Mouse (Mus musculus) ES-E14 (cell line): Measurements from ENCODE around the gene Dock7. TPM values are rescaled to one million over a fixed set of nuclear protein-coding genes. Genes with fewer than 3 reads are reported as not detected.

ENCODE experiments used
- DNase-seq: peaks from one replicate; pipeline ENCODE4 v3.0.0-alpha.2; 2013; ENCODE audit warnings: low read depth, low spot score
- H3K27ac ChIP-seq: 2 replicates; pipeline ENCODE4 v1.5.1; 2012; ENCODE audit warnings: low read depth, mild to moderate bottlenecking, low read length, moderate library complexity, mixed read lengths; ENCODE audit not compliant: poor library complexity, insufficient read depth, severe bottlenecking
- H3K36me3 ChIP-seq: 2 replicates; pipeline ENCODE4 v1.6.1; 2012; ENCODE audit warnings: mild to moderate bottlenecking, low read length, moderate library complexity, mixed read lengths; ENCODE audit not compliant: control insufficient read depth, poor library complexity, insufficient read depth, severe bottlenecking
- H3K4me1 ChIP-seq, 2 experiments: fragments of 150-350 bp in 1 of 2; sonication (generic) in 1 of 2; 2 replicates each; pipeline ENCODE4 v1.6.1; 2012; ENCODE audit warnings: low read length in 2 of 2, mild to moderate bottlenecking in 1 of 2, mixed read lengths in 1 of 2; ENCODE audit not compliant: control insufficient read depth in 2 of 2, insufficient read depth in 2 of 2, poor library complexity in 1 of 2
- H3K4me3 ChIP-seq, 2 experiments: fragments of 150-350 bp in 1 of 2; sonication (generic) in 1 of 2; 2 replicates each; pipeline ENCODE4 v1.5.1; 2012; ENCODE audit warnings: low read length in 2 of 2, low read depth in 1 of 2, mild to moderate bottlenecking in 1 of 2, mixed read lengths in 1 of 2; ENCODE audit not compliant: insufficient read depth in 1 of 2, poor library complexity in 1 of 2, severe bottlenecking in 1 of 2
- H3K9ac ChIP-seq: 2 replicates; pipeline ENCODE4 v1.6.1; 2012; ENCODE audit warnings: low read depth, mild to moderate bottlenecking, low read length, mixed read lengths; ENCODE audit not compliant: poor library complexity, insufficient read depth, severe bottlenecking
- H3K9me3 ChIP-seq: fragments of 150-350 bp; sonication (generic); 2 replicates; pipeline ENCODE4 v1.6.1; 2012; ENCODE audit warnings: low read depth, mild to moderate bottlenecking, low read length; ENCODE audit not compliant: control insufficient read depth, insufficient read depth
- CHD2 ChIP-seq: IDR thresholded peaks from 2 replicates; pipeline ENCODE4 v1.6.1; 2014; ENCODE audit warnings: mild to moderate bottlenecking, low read depth, low read length, inconsistent platforms
- HCFC1 ChIP-seq: IDR thresholded peaks from 2 replicates; pipeline ENCODE4 v1.6.1; 2012; ENCODE audit warnings: low read length, inconsistent platforms, borderline replicate concordance; ENCODE audit not compliant: insufficient read depth
- MAFK ChIP-seq: IDR thresholded peaks from 2 replicates; pipeline ENCODE4 v1.6.1; 2014; ENCODE audit warnings: mild to moderate bottlenecking, low read depth, low read length, inconsistent platforms; ENCODE audit not compliant: insufficient read depth
- ZC3H11A ChIP-seq: IDR thresholded peaks from 2 replicates; pipeline ENCODE4 v1.6.1; 2012; ENCODE audit warnings: low read depth, mild to moderate bottlenecking, inconsistent platforms, low read length, borderline replicate concordance
- ZNF384 ChIP-seq: IDR thresholded peaks from 2 replicates; pipeline ENCODE4 v1.6.1; 2012; ENCODE audit warnings: low read depth, low read length, inconsistent platforms
- in situ Hi-C, 2 experiments: fragments of 600-800 bp; cut with MboI; formaldehyde crosslinking; loops; one replicate each; pipeline ENCODE4 v1.15.1; 2025; ENCODE audit warnings: low sequenced_read_pairs in 2 of 2, inconsistent platforms in 1 of 2; ENCODE audit not compliant: unreplicated experiment in 2 of 2
- total RNA-seq: library from RNA; depleted of rRNA; stranded (reverse); fragments of 300-350 nt; gene quantifications from 2 replicates; pipeline ENCODE4 v1.2.3, GENCODE M21; 2012

The Dock7 gene
- total RNA-seq, 1 experiment: 22.8 TPM

GRCm38 (mm10) chr4:99028377-99028776, 92.3 kb downstream of the Dock7 start:
- no peak overlapping the region for H3K27ac ChIP-seq
- no peaks in the 10 kb centered on the region for H3K4me1 ChIP-seq
- H3K9ac ChIP-seq: no peak overlapping the region
- H3K9me3 ChIP-seq: no peaks in the 10 kb centered on the region
- H3K36me3 ChIP-seq: no peaks in the 10 kb centered on the region
- no peak for DNase-seq
- H3K4me3 ChIP-seq: no peak overlapping the region
- in situ Hi-C loops: no loop called here
- TF ChIP-seq MAFK (no peak), ZNF384 (no peak), ZC3H11A (no peak), CHD2 (no peak), HCFC1 (no peak)

DNA sequence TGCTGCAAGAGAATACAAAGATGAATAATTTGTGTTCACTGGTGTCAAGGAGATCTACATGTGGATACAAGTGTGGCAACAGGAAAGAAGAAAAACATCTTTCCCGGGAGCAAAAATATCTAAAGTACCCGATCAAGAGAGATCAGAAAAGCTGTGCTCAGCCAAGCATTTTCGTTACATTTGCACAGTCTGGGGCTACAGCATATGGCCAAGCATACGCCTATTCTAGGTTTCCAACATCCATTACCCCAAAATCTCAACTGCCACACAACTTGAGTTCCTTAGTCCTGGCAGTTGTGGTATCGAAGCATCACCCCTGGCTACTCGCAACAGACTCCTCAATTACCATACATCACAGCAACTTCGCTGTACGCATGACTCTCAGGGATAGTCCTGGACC, 98.5 kb downstream of the Dock7 start:
- in situ Hi-C loops: no loop called here
- H3K9me3 ChIP-seq: no peaks in the 10 kb centered on the region
- DNase-seq: no peak
- no peak overlapping the region for H3K4me3 ChIP-seq
- H3K9ac ChIP-seq: no peak overlapping the region
- no peak overlapping the region for H3K27ac ChIP-seq
- H3K36me3 ChIP-seq: no peaks in the 10 kb centered on the region
- no peaks in the 10 kb centered on the region for H3K4me1 ChIP-seq
- no peak for TF ChIP-seq MAFK
- no peak for TF ChIP-seq CHD2
- no peak for TF ChIP-seq ZNF384
- TF ChIP-seq HCFC1: no peak
- TF ChIP-seq ZC3H11A: no peak

- no peak for TF ChIP-seq ZNF384
- TF ChIP-seq CHD2: no peak
- TF ChIP-seq HCFC1: no peak
- no peak for TF ChIP-seq MAFK
- no peak for TF ChIP-seq ZC3H11A
- Histone ChIP-seq H3K4me1 (no peaks in the 10 kb centered on the region), H3K27ac (no peak overlapping the region), H3K36me3 (no peaks in the 10 kb centered on the region), H3K9me3 (no peaks in the 10 kb centered on the region), H3K9ac (no peak overlapping the region), H3K4me3 (no peak overlapping the region)
- DNase-seq: no peak
- in situ Hi-C loops: no loop called here
Observed at GRCm38 (mm10) chr4:99011039-99011438, 109.7 kb downstream of the Dock7 start.

DNA sequence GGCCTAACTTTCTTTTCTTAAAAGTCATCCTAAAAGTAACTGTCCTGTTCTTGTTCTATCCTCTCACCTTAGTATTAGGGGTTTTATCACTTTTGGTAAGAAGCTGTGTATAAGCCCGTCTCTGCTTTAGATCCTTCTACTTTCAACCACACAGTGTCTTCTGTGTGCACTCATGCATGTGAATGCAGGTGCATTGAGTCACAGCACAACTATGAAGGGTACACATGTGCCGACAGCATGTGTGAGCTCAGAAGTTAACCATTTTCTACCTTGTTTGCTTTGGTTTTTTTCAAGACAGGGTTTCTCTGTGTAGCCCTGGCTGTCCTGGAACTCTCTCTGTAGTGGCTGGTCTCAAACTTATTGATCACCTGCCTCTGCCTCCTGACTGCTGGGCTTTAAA, 114.4 kb downstream of the Dock7 start:
- Histone ChIP-seq H3K9ac (no peak overlapping the region), H3K4me3 (no peak overlapping the region), H3K4me1 (peaks cover 0 to 2% of the 10 kb centered on the region in 2 experiments; a peak in 1 of 4 replicates), H3K27ac (no peak overlapping the region), H3K9me3 (no peaks in the 10 kb centered on the region), H3K36me3 (no peaks in the 10 kb centered on the region)
- no peak for TF ChIP-seq ZC3H11A
- TF ChIP-seq HCFC1: no peak
- TF ChIP-seq MAFK: no peak
- no peak for TF ChIP-seq ZNF384
- TF ChIP-seq CHD2: no peak
- in situ Hi-C loops: no loop called here
- no peak for DNase-seq

- TF ChIP-seq HCFC1 (no peak), ZC3H11A (no peak), MAFK (no peak), ZNF384 (no peak), CHD2 (no peak)
- H3K9me3 ChIP-seq: no peaks in the 10 kb centered on the region
- H3K4me3 ChIP-seq: no peak overlapping the region
- in situ Hi-C loops: no loop called here
- no peak overlapping the region for H3K9ac ChIP-seq
- no peak overlapping the region for H3K27ac ChIP-seq
- H3K4me1 ChIP-seq: peaks cover 0 to 2% of the 10 kb centered on the region in 2 experiments; a peak in 1 of 4 replicates
- H3K36me3 ChIP-seq: no peaks in the 10 kb centered on the region
- DNase-seq: no peak
Observed at GRCm38 (mm10) chr4:99005574-99005973, 115.1 kb downstream of the Dock7 start.
